Mouse (Mus musculus) forebrain, embryonic 14.5 days (tissue): ENCODE results near the gene Bag5. TPM values are rescaled to one million over a fixed set of nuclear protein-coding genes. Genes with fewer than 3 reads are reported as not detected.
"Not testable (repeated sequence)": the region's sequence is repeated elsewhere in the genome, so short reads cannot be mapped to it uniquely, and the experiment has no call there.

Experiments
- ATAC-seq: fragments of 200-750 bp; cut with Nextera tagmentation; 2 replicates; pipeline ENCODE4 v1.8.0; 2017; ENCODE audit warnings: mild to moderate bottlenecking, moderate library complexity
- DNase-seq: peaks from one replicate; pipeline ENCODE4 v3.0.0-alpha.2; 2015; ENCODE audit warnings: low spot score
- H3K27ac ChIP-seq: fragments of 300-500 bp; sonication (generic); 2 replicates; pipeline ENCODE4 v1.5.1; 2014; ENCODE audit warnings: low read depth, mild to moderate bottlenecking, control low read depth, low read length, moderate library complexity
- H3K27me3 ChIP-seq: fragments of 300-500 bp; sonication (generic); replicated peaks from 2 replicates; pipeline ENCODE4 v1.6.1; 2014; ENCODE audit warnings: low read length, control low read depth, mixed read lengths; ENCODE audit not compliant: control insufficient read depth, insufficient read depth
- H3K36me3 ChIP-seq: fragments of 300-500 bp; sonication (generic); 2 replicates; pipeline ENCODE4 v1.6.1; 2014; ENCODE audit warnings: low read length, control low read depth; ENCODE audit not compliant: control insufficient read depth, insufficient read depth
- H3K4me1 ChIP-seq: fragments of 300-500 bp; sonication (generic); 2 replicates; pipeline ENCODE4 v1.6.1; 2014; ENCODE audit warnings: antibody characterized with exemption, low read length, control low read depth; ENCODE audit not compliant: control insufficient read depth, insufficient read depth
- H3K4me2 ChIP-seq: fragments of 300-500 bp; sonication (generic); 2 replicates; pipeline ENCODE4 v1.6.1; 2014; ENCODE audit warnings: mild to moderate bottlenecking, control low read depth, low read length
- H3K4me3 ChIP-seq: fragments of 300-500 bp; sonication (generic); 2 replicates; pipeline ENCODE4 v1.5.1; 2014; ENCODE audit warnings: low read depth, low read length, control low read depth
- H3K9ac ChIP-seq: fragments of 300-500 bp; sonication (generic); 2 replicates; pipeline ENCODE4 v1.6.1; 2014; ENCODE audit warnings: mild to moderate bottlenecking, low read length, control low read depth, moderate library complexity
- H3K9me3 ChIP-seq: fragments of 300-500 bp; sonication (generic); replicated peaks from 2 replicates; pipeline ENCODE4 v1.6.1; 2016; ENCODE audit warnings: low read length, control low read depth, mixed read lengths; ENCODE audit not compliant: control insufficient read depth
- whole genome bisulfite sequencing: fragments of 180-500 bp; shearing (Covaris S2); extraction: QIAGEN DNeasy Blood & Tissue Kit; methylation state at CpG from one replicate; pipeline ENCODE4 v1.1.7; 2014; 5-methylcytosine and 5-hydroxymethylcytosine counted together
- polyA plus RNA-seq: library from polyadenylated mRNA; unstranded; fragments of >200 nt; fragmentation: Nextera tagmentation; extraction: Ambion mirVana; gene quantifications from 2 replicates; pipeline ENCODE4 v1.2.1, GENCODE M21; 2014

The Bag5 gene
- polyA plus RNA-seq, 1 experiment from 2014 or later: 60.4 TPM

- ATAC-seq (no peak), DNase-seq (no peak)
- Histone ChIP-seq H3K4me3 (no peak overlapping the region), H3K9me3 (no peaks in the 10 kb centered on the region), H3K4me2 (no peak overlapping the region), H3K27me3 (no peaks in the 10 kb centered on the region), H3K9ac (no peak overlapping the region), H3K4me1 (no peaks in the 10 kb centered on the region), H3K27ac (no peak overlapping the region), H3K36me3 (no peaks in the 10 kb centered on the region)
- WGBS: 86% methylated on average over 2 of the region's 2 CpGs
Observed at GRCm38 (mm10) chr12:111743419-111743818, 30.4 kb upstream of the Bag5 start.

- H3K9ac ChIP-seq: no peak overlapping the region
- H3K27me3 ChIP-seq: no peaks in the 10 kb centered on the region
- no peaks in the 10 kb centered on the region for H3K36me3 ChIP-seq
- no peak for ATAC-seq
- no peak overlapping the region for H3K4me3 ChIP-seq
- no peaks in the 10 kb centered on the region for H3K9me3 ChIP-seq
- no peak for DNase-seq
- 90% methylated on average over 8 of the region's 8 CpGs for WGBS
- no peak overlapping the region for H3K27ac ChIP-seq
- H3K4me2 ChIP-seq: no peak overlapping the region
- H3K4me1 ChIP-seq: no peaks in the 10 kb centered on the region
Observed at GRCm38 (mm10) chr12:111741338-111741737, 28.3 kb upstream of the Bag5 start.

- ATAC-seq: peak; percentile 29; the same call in 1 of the 2 replicates
- H3K9me3 ChIP-seq: no peaks in the 10 kb centered on the region
- H3K9ac ChIP-seq: no peak overlapping the region
- H3K27ac ChIP-seq: no peak overlapping the region
- H3K4me3 ChIP-seq: no peak overlapping the region
- H3K4me2 ChIP-seq: no peak overlapping the region
- peak; percentile 70 for DNase-seq
- H3K27me3 ChIP-seq: no peaks in the 10 kb centered on the region
- H3K4me1 ChIP-seq: no peaks in the 10 kb centered on the region
- H3K36me3 ChIP-seq: peaks cover 6% of the 10 kb centered on the region; the same call in 1 of the 2 replicates
- WGBS: 9% methylated on average over 3 of the region's 3 CpGs
Observed at GRCm38 (mm10) chr12:111738754-111739153, 25.7 kb upstream of the Bag5 start.

DNA sequence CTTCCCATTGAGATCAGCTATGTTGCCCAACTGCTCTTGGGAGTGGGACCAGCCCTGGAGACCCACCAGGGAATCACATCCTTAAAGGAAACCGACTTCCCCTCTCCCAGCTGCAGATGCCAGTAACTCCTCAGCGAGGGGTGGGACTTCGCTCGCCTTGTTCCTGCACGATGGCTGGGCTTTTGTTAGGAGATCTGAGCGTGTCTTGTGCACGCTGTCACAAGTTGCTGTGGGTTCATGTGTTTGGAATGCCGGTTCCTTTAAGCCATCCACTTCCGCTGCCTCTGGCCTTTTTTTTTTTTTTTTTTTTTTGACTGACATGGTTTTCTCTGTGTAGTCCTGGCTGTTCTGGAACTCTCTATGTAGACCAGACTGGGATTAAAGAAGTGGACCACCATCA lies 24.3 kb upstream of the Bag5 start:
- Histone ChIP-seq H3K27ac (no peak overlapping the region), H3K4me1 (no peaks in the 10 kb centered on the region), H3K9ac (no peak overlapping the region), H3K36me3 (peaks cover 6% of the 10 kb centered on the region; the same call in 1 of the 2 replicates), H3K4me2 (no peak overlapping the region), H3K27me3 (no peaks in the 10 kb centered on the region), H3K4me3 (no peak overlapping the region), H3K9me3 (no peaks in the 10 kb centered on the region)
- no peak for ATAC-seq
- DNase-seq: no peak
- WGBS: 68% methylated on average over 9 of the region's 9 CpGs

DNA sequence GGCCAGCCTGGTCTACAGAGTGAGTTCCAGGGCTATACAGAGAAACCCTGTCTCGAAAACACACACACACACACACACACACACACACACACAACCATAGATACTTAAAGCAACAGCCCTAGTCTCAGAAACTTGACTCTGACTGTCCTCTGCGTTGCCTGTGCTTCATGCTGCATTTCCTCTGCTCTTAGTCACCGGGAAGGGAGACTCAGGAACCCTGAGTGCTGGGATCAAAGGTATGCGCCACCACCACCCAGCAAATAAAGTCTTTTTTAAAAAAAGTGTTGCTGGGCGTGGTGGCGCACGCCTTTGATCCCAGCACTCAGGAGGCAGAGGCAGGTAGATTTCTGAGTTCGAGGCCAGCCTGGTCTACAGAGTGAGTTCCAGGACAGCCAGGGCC lies 23.6 kb upstream of the Bag5 start:
- DNase-seq, ATAC-seq: not testable (repeated sequence)
- WGBS: 89% methylated on average over 8 of the region's 8 CpGs

GRCm38 (mm10) chr12:111734912-111735311 lies 21.9 kb upstream of the Bag5 start:
- Histone ChIP-seq H3K4me1 (no peaks in the 10 kb centered on the region), H3K36me3 (peaks cover 12% of the 10 kb centered on the region), H3K4me2 (no peak overlapping the region), H3K27ac (no peak overlapping the region), H3K9me3 (no peaks in the 10 kb centered on the region), H3K27me3 (no peaks in the 10 kb centered on the region), H3K4me3 (no peak overlapping the region), H3K9ac (no peak overlapping the region)
- 89% methylated on average over 3 of the region's 3 CpGs for WGBS
- no peak for ATAC-seq
- no peak for DNase-seq

More for the DNA sequence above, 23.6 kb upstream of the Bag5 start:
- H3K36me3 ChIP-seq, H3K9me3 ChIP-seq, H3K27me3 ChIP-seq, H3K4me1 ChIP-seq, H3K4me3 ChIP-seq, H3K4me2 ChIP-seq, H3K27ac ChIP-seq, H3K9ac ChIP-seq: not testable (repeated sequence)

DNA sequence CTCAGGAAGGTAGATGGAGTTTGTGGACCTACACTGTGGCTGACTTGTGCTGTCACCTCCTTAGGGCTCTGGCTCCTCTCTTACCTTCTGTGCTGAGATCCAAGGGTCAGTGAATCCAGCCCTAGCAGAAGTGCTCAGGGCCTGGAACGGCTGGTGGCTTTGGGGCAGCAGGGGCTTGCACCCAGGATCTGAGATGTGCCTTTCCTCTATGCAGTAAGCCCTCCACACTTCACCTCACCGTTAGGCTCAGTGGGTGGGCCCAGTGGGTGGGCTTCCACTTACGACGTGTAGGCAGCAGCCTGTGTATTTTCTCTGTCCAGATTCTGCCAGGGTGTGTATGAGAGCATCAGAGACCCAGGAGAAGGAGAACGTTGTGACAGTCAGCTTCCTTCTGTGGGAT lies 19.9 kb upstream of the Bag5 start:
- DNase-seq (no peak), ATAC-seq (no peak)
- Histone ChIP-seq H3K4me2 (no peak overlapping the region), H3K36me3 (peaks cover 16% of the 10 kb centered on the region), H3K9ac (no peak overlapping the region), H3K27me3 (no peaks in the 10 kb centered on the region), H3K27ac (no peak overlapping the region), H3K4me3 (no peak overlapping the region), H3K9me3 (no peaks in the 10 kb centered on the region), H3K4me1 (no peaks in the 10 kb centered on the region)
- 64% methylated on average over 5 of the region's 5 CpGs for WGBS

DNA sequence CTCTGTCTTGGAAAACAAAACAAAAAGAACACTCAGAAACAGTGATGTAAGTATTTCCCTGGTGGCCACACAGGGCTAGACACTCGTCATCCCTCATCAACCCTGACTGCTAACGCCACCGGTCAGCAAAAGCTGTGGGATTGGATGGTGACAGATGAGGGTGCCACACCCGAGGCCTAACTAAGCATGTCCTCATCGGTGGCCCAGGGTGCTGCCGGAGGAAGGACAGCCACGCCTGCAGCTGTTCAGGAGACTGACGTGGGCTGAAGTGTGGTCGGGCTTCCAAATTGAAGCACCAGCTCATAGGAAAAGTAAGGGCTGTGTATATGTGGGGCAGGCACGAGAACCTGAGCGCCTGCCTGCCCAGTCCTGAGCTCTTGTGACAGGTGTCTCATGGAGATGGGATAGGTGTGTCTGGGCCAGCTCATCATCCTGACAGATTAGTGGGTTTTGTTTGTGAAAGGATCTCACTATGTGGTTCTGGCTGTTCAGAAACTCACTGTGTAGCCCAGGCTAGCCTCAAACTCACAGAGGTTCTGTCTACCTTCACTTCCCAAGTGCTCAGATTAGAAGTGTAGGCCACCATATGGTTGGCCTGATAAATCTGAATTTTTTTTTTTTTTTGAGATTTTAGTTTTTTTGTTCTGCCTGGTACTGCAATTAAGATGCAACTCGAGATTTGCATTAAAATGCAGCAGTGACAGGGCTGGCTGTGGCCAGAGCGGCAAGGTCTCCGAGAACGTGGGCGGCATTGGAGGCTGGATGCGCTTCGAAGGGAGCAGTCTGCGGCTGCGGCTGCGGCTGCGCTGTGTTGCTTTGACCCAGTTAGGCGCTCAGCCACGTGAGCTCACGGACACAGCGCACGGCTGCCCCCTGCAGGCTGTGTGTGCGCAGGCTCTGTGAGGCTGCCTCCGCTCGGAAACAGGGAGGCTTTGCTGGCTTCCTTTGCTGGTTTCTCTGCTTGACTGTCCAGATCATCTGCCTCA lies 19.1 kb upstream of the Bag5 start:
- peak overlapping the region; percentile 32; the same call in 1 of the 2 replicates for H3K9ac ChIP-seq
- H3K27me3 ChIP-seq: no peaks in the 10 kb centered on the region
- H3K9me3 ChIP-seq: no peaks in the 10 kb centered on the region
- peak; percentile 95 for DNase-seq
- no peaks in the 10 kb centered on the region for H3K4me1 ChIP-seq
- H3K4me3 ChIP-seq: no peak overlapping the region; the same call in 1 of the 2 replicates
- ATAC-seq: peak; percentile 96
- H3K27ac ChIP-seq: no peak overlapping the region
- peak overlapping the region; percentile 42 for H3K4me2 ChIP-seq
- 33% methylated on average over 30 of the region's 30 CpGs for WGBS
- peaks cover 16% of the 10 kb centered on the region for H3K36me3 ChIP-seq

DNA sequence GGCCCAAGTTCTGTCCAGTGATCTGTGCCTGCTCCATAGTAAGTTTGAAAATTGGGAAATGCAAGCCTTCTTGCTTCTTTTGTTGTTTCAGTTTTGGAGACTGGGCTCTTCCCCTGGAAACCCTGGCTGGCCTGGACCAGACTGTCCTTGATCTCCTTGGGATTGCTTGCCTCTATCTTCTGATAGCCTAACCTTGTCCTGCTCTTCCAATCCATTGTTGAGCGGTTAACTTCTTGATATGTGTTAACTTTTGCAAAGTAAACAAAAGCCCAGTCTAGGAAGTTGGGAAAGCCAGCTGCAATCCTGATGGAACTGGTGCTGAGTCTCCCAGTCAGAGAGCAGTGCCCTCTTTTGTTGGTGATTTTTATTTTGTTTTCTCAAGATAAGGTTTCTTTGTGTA lies 14.9 kb upstream of the Bag5 start:
- H3K9me3 ChIP-seq: no peaks in the 10 kb centered on the region
- no peak overlapping the region for H3K27ac ChIP-seq
- DNase-seq (no peak), ATAC-seq (no peak)
- H3K36me3 ChIP-seq: peaks cover 32% of the 10 kb centered on the region; the same call in 1 of the 2 replicates
- no peak overlapping the region for H3K4me3 ChIP-seq
- no peaks in the 10 kb centered on the region for H3K27me3 ChIP-seq
- 90% methylated on average over 1 of the region's 1 CpGs for WGBS
- no peak overlapping the region for H3K9ac ChIP-seq
- H3K4me2 ChIP-seq: no peak overlapping the region
- H3K4me1 ChIP-seq: no peaks in the 10 kb centered on the region
